Mouse (Mus musculus) heart, adult 2 months (tissue): Measurements from ENCODE around the gene Olfr71. TPM values are rescaled to one million over a fixed set of nuclear protein-coding genes. Genes with fewer than 3 reads are reported as not detected.

Source experiments
- DNase-seq, 2 experiments: peaks; one replicate each; pipeline ENCODE4 v3.0.0; 2021
- H3K27ac ChIP-seq: fragments of 200-600 bp; 2 replicates; pipeline ENCODE4 v1.8.1; 2022
- H3K27me3 ChIP-seq: fragments of 200-500 bp; 2 replicates; pipeline ENCODE4 v1.6.1; 2012; ENCODE audit warnings: mild to moderate bottlenecking, low read length, inconsistent platforms, mixed read lengths; ENCODE audit not compliant: control insufficient read depth, insufficient read depth
- H3K36me3 ChIP-seq: fragments of 200-500 bp; 2 replicates; pipeline ENCODE4 v1.6.1; 2012; ENCODE audit warnings: low read length, inconsistent platforms; ENCODE audit not compliant: control insufficient read depth, insufficient read depth
- H3K4me1 ChIP-seq: fragments of 200-500 bp; 2 replicates; pipeline ENCODE4 v1.6.1; 2011; ENCODE audit warnings: low read length; ENCODE audit not compliant: control insufficient read depth, insufficient read depth
- H3K4me3 ChIP-seq: fragments of 200-600 bp; 2 replicates; pipeline ENCODE4 v1.8.1; 2022
- H3K79me2 ChIP-seq: fragments of 200-500 bp; replicated peaks from 2 replicates; pipeline ENCODE4 v1.6.1; 2012; ENCODE audit warnings: mild to moderate bottlenecking, inconsistent platforms, low read length, moderate library complexity, mixed read lengths; ENCODE audit not compliant: control insufficient read depth, insufficient read depth
- H3K9ac ChIP-seq: fragments of 200-500 bp; 2 replicates; pipeline ENCODE4 v1.6.1; 2012; ENCODE audit warnings: low read depth, mild to moderate bottlenecking, control low read depth, inconsistent platforms, low read length, mixed read lengths
- CTCF ChIP-seq: fragments of 200-600 bp; IDR thresholded peaks from 2 replicates; pipeline ENCODE4 v1.8.1; 2022; ENCODE audit warnings: antibody characterized with exemption, mild to moderate bottlenecking, moderate library complexity
- EP300 ChIP-seq: fragments of 200-500 bp; IDR thresholded peaks from 2 replicates; pipeline ENCODE4 v1.6.1; 2011; ENCODE audit warnings: low read depth, low read length, control low read depth; ENCODE audit not compliant: insufficient read depth
- POLR2A ChIP-seq: fragments of 200-500 bp; IDR thresholded peaks from 2 replicates; pipeline ENCODE4 v1.6.1; 2011; ENCODE audit warnings: mild to moderate bottlenecking, low read depth, low read length, control low read depth; ENCODE audit not compliant: insufficient read depth
- WGBS: fragments of 180-500 bp; shearing (Covaris S2); methylation state at CpG from one replicate; pipeline ENCODE4 v1.1.7; 2018; 5-methylcytosine and 5-hydroxymethylcytosine counted together
- intact Hi-C: fragments of 180-260 bp; cut with DNase I; formaldehyde crosslinking; loops from one replicate; pipeline ENCODE4 v1.15.1; 2025
- polyA plus RNA-seq: library from polyadenylated mRNA; depleted of rRNA; stranded (reverse); fragments of >200 nt; gene quantifications from 2 replicates; pipeline ENCODE4 v1.2.3, GENCODE M21; 2012
- total RNA-seq, 2 experiments: library from RNA; stranded (reverse); gene quantifications; 2 replicates each; pipeline ENCODE4 v1.2.3; 2021

Olfr71 gene
- total and polyA plus RNA-seq, 3 experiments: not detected

GRCm38 (mm10) chr4:43694439-43695248 is 15.4 kb downstream of the Olfr71 start:
- no peaks in the 10 kb centered on the region for H3K36me3 ChIP-seq
- no peak overlapping the region for H3K27ac ChIP-seq
- intact Hi-C loops: no loop called here
- no peaks in the 10 kb centered on the region for H3K79me2 ChIP-seq
- no peak for DNase-seq
- no peak overlapping the region for H3K9ac ChIP-seq
- 82% methylated on average over 1 of the region's 1 CpGs for WGBS
- peaks cover 6% of the 10 kb centered on the region for H3K4me1 ChIP-seq
- no peaks in the 10 kb centered on the region for H3K27me3 ChIP-seq
- TF ChIP-seq CTCF (no peak), EP300 (no peak), POLR2A (no peak)
- H3K4me3 ChIP-seq: no peak overlapping the region

- Histone ChIP-seq H3K4me3 (no peak overlapping the region), H3K79me2 (no peaks in the 10 kb centered on the region), H3K36me3 (no peaks in the 10 kb centered on the region), H3K4me1 (peaks cover 6% of the 10 kb centered on the region), H3K27me3 (no peaks in the 10 kb centered on the region), H3K27ac (no peak overlapping the region), H3K9ac (no peak overlapping the region)
- TF ChIP-seq CTCF (no peak), POLR2A (no peak), EP300 (no peak)
- intact Hi-C loops: no loop called here
- peak in 1 of 2 experiments; percentile 57 for DNase-seq
- 54% methylated on average over 5 of the region's 5 CpGs for WGBS
These were observed 16.2 kb downstream of the Olfr71 start for GRCm38 (mm10) chr4:43693806-43694241.

GRCm38 (mm10) chr4:43691026-43691425 is 19.0 kb downstream of the Olfr71 start:
- H3K27me3 ChIP-seq: no peaks in the 10 kb centered on the region
- peaks cover 6% of the 10 kb centered on the region for H3K4me1 ChIP-seq
- TF ChIP-seq POLR2A: no peak
- TF ChIP-seq CTCF: no peak
- no peak for TF ChIP-seq EP300
- no peaks in the 10 kb centered on the region for H3K79me2 ChIP-seq
- intact Hi-C loops: no loop called here
- 66% methylated on average over 5 of the region's 5 CpGs for WGBS
- no peak overlapping the region for H3K4me3 ChIP-seq
- DNase-seq: no peak
- no peaks in the 10 kb centered on the region for H3K36me3 ChIP-seq
- H3K27ac ChIP-seq: no peak overlapping the region
- no peak overlapping the region for H3K9ac ChIP-seq

- intact Hi-C loops: no loop called here
- H3K9ac ChIP-seq: no peak overlapping the region
- no peak overlapping the region for H3K4me3 ChIP-seq
- no peaks in the 10 kb centered on the region for H3K36me3 ChIP-seq
- DNase-seq: no peak
- no peak for TF ChIP-seq EP300
- no peak for TF ChIP-seq POLR2A
- TF ChIP-seq CTCF: no peak
- no peak overlapping the region for H3K27ac ChIP-seq
- H3K79me2 ChIP-seq: no peaks in the 10 kb centered on the region
- H3K4me1 ChIP-seq: peaks cover 2% of the 10 kb centered on the region
- WGBS: 91% methylated on average over 17 of the region's 17 CpGs
- no peaks in the 10 kb centered on the region for H3K27me3 ChIP-seq
These were observed 20.0 kb downstream of the Olfr71 start for GRCm38 (mm10) chr4:43690021-43690420.

GRCm38 (mm10) chr4:43679416-43680043 is 30.5 kb downstream of the Olfr71 start:
- Histone ChIP-seq H3K27ac (no peak overlapping the region), H3K4me1 (no peaks in the 10 kb centered on the region), H3K27me3 (no peaks in the 10 kb centered on the region), H3K36me3 (no peaks in the 10 kb centered on the region), H3K4me3 (no peak overlapping the region), H3K9ac (no peak overlapping the region), H3K79me2 (no peaks in the 10 kb centered on the region)
- WGBS: 87% methylated on average over 7 of the region's 7 CpGs
- DNase-seq: peak in 1 of 2 experiments; percentile 29
- no peak for TF ChIP-seq EP300
- no peak for TF ChIP-seq POLR2A
- TF ChIP-seq CTCF: no peak
- intact Hi-C loops: no loop called here

GRCm38 (mm10) chr4:43678541-43678940 is 31.5 kb downstream of the Olfr71 start:
- H3K27ac ChIP-seq: no peak overlapping the region
- no peak overlapping the region for H3K9ac ChIP-seq
- no peak for TF ChIP-seq CTCF
- no peaks in the 10 kb centered on the region for H3K4me1 ChIP-seq
- no peaks in the 10 kb centered on the region for H3K79me2 ChIP-seq
- H3K27me3 ChIP-seq: no peaks in the 10 kb centered on the region
- DNase-seq: no peak
- no peak overlapping the region for H3K4me3 ChIP-seq
- no peaks in the 10 kb centered on the region for H3K36me3 ChIP-seq
- WGBS: 87% methylated on average over 6 of the region's 6 CpGs
- intact Hi-C loops: no loop called here
